Mouse (Mus musculus): Measurements from ENCODE around the gene Gm47429. TPM values are rescaled to one million over a fixed set of nuclear protein-coding genes. Genes with fewer than 3 reads are reported as not detected.

Gene Gm47429
- polyA plus RNA-seq, 1 experiment from 2014 or later, result not detected

- Histone ChIP-seq H3K9me3 (no peaks in the 10 kb centered on the region), H3K27ac (replicated peaks) (peak within 1 kb of the TSS; percentile 91), H3K36me3 (replicated peaks) (peaks cover 26% of the 10 kb centered on the region), H3K4me1 (peaks cover 9% of the 10 kb centered on the region), H3K4me3 (peak within 1 kb of the TSS; percentile 91), H3K27me3 (replicated peaks; ENCODE audit: low read depth, poor library complexity, severe bottlenecking) (no peaks in the 10 kb centered on the region)
- DNase-seq (ENCODE audit: low spot score), result peak; percentile 84
- 12% methylated on average over 35 of the region's 35 CpGs for WGBS
Measured at GRCm38 (mm10) chr13:50417389-50418183, 26.1 kb downstream of the Gm47429 start, which contains the start of gene Fbxw17. TSS of gene Fbxw17 (plus strand) at chr13:50417864.

Other genes starting within 250 kb of the Gm47429 start
- not detected in 2 replicates for gene Gm906, start 193.6 kb downstream of the Gm47429 start, polyA plus RNA-seq (2016; fragmentation: Nextera tagmentation; extraction: Ambion mirVana)
- 26.3 and 33.6 TPM in 2 replicates for gene Fbxw17, start 26.0 kb downstream of the Gm47429 start, polyA plus RNA-seq (2016; fragmentation: Nextera tagmentation; extraction: Ambion mirVana)
- not detected in 2 replicates for gene Nutm2, start 23.4 kb upstream of the Gm47429 start, polyA plus RNA-seq (2016; fragmentation: Nextera tagmentation; extraction: Ambion mirVana)
- gene Gm904, start 199.3 kb upstream of the Gm47429 start, polyA plus RNA-seq (2016; fragmentation: Nextera tagmentation; extraction: Ambion mirVana), result not detected in 2 replicates